10 mouse cellular contexts compared by ENCODE assay signal in genomic region chr15:99000535-99001283, GRCm38 (mm10). TPM values are rescaled to one million over a fixed set of nuclear protein-coding genes. Genes with fewer than 3 reads are reported as not detected.
DNase-seq lines count a peak whose midpoint lies in the region; ATAC-seq and TF ChIP-seq lines count a peak whose summit lies in the region.
"Had no signal": no experiment of that assay in that cellular context is flagged by ENCODE, and none has a peak within 500 bp of the region (broad histone marks: within the 10 kb centered on the region; RNA-seq: fewer than 3 reads in every experiment).

No protein-coding gene starts in this region.

- DNase-seq in cerebellum, adult 2 months, result peak; percentile 38 to 42
- DNase-seq in cerebellum, adult 11-12 months, result no peak
- DNase-seq in embryo, embryonic 10.5 days (ENCODE audit: low spot score), result peak; percentile 91
- peak; percentile 75 for DNase-seq in heart, postnatal 0 days (ENCODE audit: low spot score)
- peak; percentile 73 to 82 for DNase-seq in kidney, postnatal 36 days

- H3K4me1 ChIP-seq in cerebellum, adult 2 months (ENCODE audit: control insufficient read depth, insufficient read depth, low read length), result no peaks in the 10 kb centered on the region; the same call in 1 of the 2 replicates
- H3K4me1 ChIP-seq in ES-Bruce4 (ENCODE audit: control insufficient read depth, insufficient read depth, low read length), result peaks cover 9% of the 10 kb centered on the region
- peaks cover 26% of the 10 kb centered on the region for H3K4me1 ChIP-seq in heart, postnatal 0 days (ENCODE audit: control insufficient read depth, insufficient read depth)
- peaks cover 14% of the 10 kb centered on the region for H3K4me1 ChIP-seq in stomach, embryonic 16.5 days (ENCODE audit: control insufficient read depth, insufficient read depth, low read length)

- peak overlapping the region; percentile 59 for H3K4me2 ChIP-seq in heart, postnatal 0 days (ENCODE audit: low read depth, low read length)
- H3K4me2 ChIP-seq in stomach, embryonic 16.5 days (ENCODE audit: low read depth, low read length), result peak overlapping the region; percentile 61; the same call in 1 of the 2 replicates

- ATAC-seq in heart, postnatal 0 days (ENCODE audit: insufficient read depth, low read depth), result peak; percentile 19; the same call in 1 of the 2 replicates
- ATAC-seq in megakaryocyte, adult 5-6 weeks (ENCODE audit: poor library complexity, severe bottlenecking), result peak; percentile 62
- ATAC-seq in stomach, embryonic 16.5 days (ENCODE audit: insufficient read depth, low FRiP score), result no peak

- H3K27ac ChIP-seq in cerebellum, adult 2 months (ENCODE audit: insufficient read depth, low read length), result no peak overlapping the region
- H3K27ac ChIP-seq in ES-Bruce4 (ENCODE audit: insufficient read depth, low read length), result peak overlapping the region; percentile 14
- H3K27ac ChIP-seq in heart, postnatal 0 days (ENCODE audit: low read depth), result peak overlapping the region; percentile 69
- 0 out of 2 replicates have a peak overlapping the region, but pooled peaks have one; percentile 33 for H3K27ac ChIP-seq in stomach, embryonic 16.5 days (ENCODE audit: low read length)

- 29% methylated on average over 14 of the region's 14 CpGs for WGBS in cerebellum, adult 2 months
- 27% methylated on average over 14 of the region's 14 CpGs for WGBS in heart, postnatal 0 days
- 35% methylated on average over 14 of the region's 14 CpGs for WGBS in stomach, embryonic 16.5 days

- TF ChIP-seq EP300 in ES-Bruce4 (IDR thresholded peaks at IDR 0.05; ENCODE audit: insufficient read depth, low read depth, low read length), result no peak
- no peak for TF ChIP-seq EP300 in heart, postnatal 0 days (IDR thresholded peaks at IDR 0.05; ENCODE audit: low read depth)

- H3K27me3 ChIP-seq in cerebellum, adult 2 months (ENCODE audit: control insufficient read depth, insufficient read depth, low read length), result no peaks in the 10 kb centered on the region
- no peaks in the 10 kb centered on the region for H3K27me3 ChIP-seq in ES-Bruce4 (ENCODE audit: control insufficient read depth, insufficient read depth, low read length, poor library complexity, severe bottlenecking)
- H3K27me3 ChIP-seq in heart, postnatal 0 days (ENCODE audit: control insufficient read depth, insufficient read depth, low read length), result no peaks in the 10 kb centered on the region
- H3K27me3 ChIP-seq in stomach, embryonic 16.5 days (ENCODE audit: control insufficient read depth, insufficient read depth, low read length), result no peaks in the 10 kb centered on the region

- no peaks in the 10 kb centered on the region for H3K9me3 ChIP-seq in ES-Bruce4 (replicated peaks; ENCODE audit: control insufficient read depth, insufficient read depth, low read length, poor library complexity, severe bottlenecking)
- peaks cover 4% of the 10 kb centered on the region; the same call in 1 of the 2 replicates for H3K9me3 ChIP-seq in heart, postnatal 0 days (replicated peaks; ENCODE audit: control insufficient read depth, low read length)
- H3K9me3 ChIP-seq in stomach, embryonic 16.5 days (replicated peaks; ENCODE audit: control insufficient read depth, low read length), result no peaks in the 10 kb centered on the region
- H3K9me3 ChIP-seq: G1E had no signal

- no peak overlapping the region for H3K4me3 ChIP-seq in cerebellum, adult 2 months (replicated peaks; ENCODE audit: insufficient read depth, low read depth, low read length)
- H3K4me3 ChIP-seq in ES-Bruce4 (ENCODE audit: low read depth, low read length), result no peak overlapping the region
- no peak overlapping the region; the same call in 1 of the 2 replicates for H3K4me3 ChIP-seq in heart, postnatal 0 days (ENCODE audit: low read depth, low read length)
- no peak overlapping the region for H3K4me3 ChIP-seq in stomach, embryonic 16.5 days (replicated peaks; ENCODE audit: low read length)

- H3K9ac ChIP-seq in ES-Bruce4 (ENCODE audit: low read depth, poor library complexity, severe bottlenecking), result peak overlapping the region; percentile 9
- no peak overlapping the region; the same call in 1 of the 2 replicates for H3K9ac ChIP-seq in heart, postnatal 0 days (replicated peaks; ENCODE audit: low read depth, low read length)
- H3K9ac ChIP-seq in stomach, embryonic 16.5 days (ENCODE audit: low read length), result peak overlapping the region; percentile 62; the same call in 1 of the 2 replicates

- H3K36me3 ChIP-seq in ES-Bruce4 (ENCODE audit: control insufficient read depth, insufficient read depth, low read length, poor library complexity, severe bottlenecking), result no peaks in the 10 kb centered on the region
- H3K36me3 ChIP-seq in heart, postnatal 0 days (replicated peaks; ENCODE audit: control insufficient read depth, insufficient read depth, low read length), result no peaks in the 10 kb centered on the region
- H3K36me3 ChIP-seq in stomach, embryonic 16.5 days (ENCODE audit: control insufficient read depth, insufficient read depth, low read length), result no peaks in the 10 kb centered on the region
- H3K36me3 ChIP-seq: G1E had no signal

- TF ChIP-seq CTCF in cerebellum, adult 2 months (IDR thresholded peaks at IDR 0.05; ENCODE audit: borderline replicate concordance, insufficient read depth, low read depth, low read length), result peak; percentile 28; the same call in 1 of the 2 replicates
- no peak for TF ChIP-seq CTCF in ES-Bruce4 (IDR thresholded peaks at IDR 0.05; ENCODE audit: low read depth, low read length)
- peak; percentile 58 for TF ChIP-seq CTCF in heart, postnatal 0 days (IDR thresholded peaks at IDR 0.05; ENCODE audit: low read depth)

- no peak for TF ChIP-seq POLR2A in cerebellum, adult 2 months (IDR thresholded peaks at IDR 0.05; ENCODE audit: borderline replicate concordance, insufficient read depth, low read length)
- TF ChIP-seq POLR2A in ES-Bruce4 (IDR thresholded peaks at IDR 0.05; ENCODE audit: insufficient read depth, low read length), result no peak

RNA-seq across cellular contexts. Expression of gene Tuba1c, which starts 29.0 kb away (rescaled TPM):
- 6.4 and 9.0 TPM in 2 replicates for polyA plus RNA-seq in cerebellum, adult 2 months (2012; rRNA removed)
- 407 and 426 TPM in 2 replicates for polyA plus RNA-seq in ES-Bruce4 (2011; ENCODE audit: insufficient read depth, insufficient read length, low read depth, missing spikeins)
- total RNA-seq in heart, postnatal 0 days (2014; rRNA removed; ENCODE audit: low replicate concordance), result 309 and 399 TPM in 2 replicates
- 73.8 and 97.1 TPM in 2 replicates for polyA plus RNA-seq in heart, postnatal 0 days (2015; fragmentation: Nextera tagmentation; extraction: Ambion mirVana)
- 232 and 270 TPM in 2 replicates for total RNA-seq in megakaryocyte, adult 5-6 weeks (2015)
- 124 and 128 TPM in 2 replicates for total RNA-seq in megakaryocyte, adult 5-6 weeks (2017)
- 196 and 209 TPM in 2 replicates for polyA plus RNA-seq in stomach, embryonic 16.5 days (2015; fragmentation: Nextera tagmentation; extraction: Ambion mirVana)

RNA-seq across cellular contexts. Expression of gene Tuba1a, which starts 47.2 kb away (rescaled TPM):
- polyA plus RNA-seq in cerebellum, adult 2 months (2012; rRNA removed), result 1,294 and 1,344 TPM in 2 replicates
- polyA plus RNA-seq in ES-Bruce4 (2011; ENCODE audit: insufficient read depth, insufficient read length, low read depth, missing spikeins), result 700 and 767 TPM in 2 replicates
- total RNA-seq in heart, postnatal 0 days (2014; rRNA removed; ENCODE audit: low replicate concordance), result 1,016 and 1,136 TPM in 2 replicates
- 404 and 408 TPM in 2 replicates for polyA plus RNA-seq in heart, postnatal 0 days (2015; fragmentation: Nextera tagmentation; extraction: Ambion mirVana)
- total RNA-seq in megakaryocyte, adult 5-6 weeks (2015), result 118 and 120 TPM in 2 replicates
- 64.2 and 66.5 TPM in 2 replicates for total RNA-seq in megakaryocyte, adult 5-6 weeks (2017)
- polyA plus RNA-seq in stomach, embryonic 16.5 days (2015; fragmentation: Nextera tagmentation; extraction: Ambion mirVana), result 1,001 and 1,036 TPM in 2 replicates

RNA-seq across cellular contexts. Expression of gene Gm49450, which starts 47.4 kb away (rescaled TPM):
- polyA plus RNA-seq in cerebellum, adult 2 months (2012; rRNA removed), result 0.75 and 2.6 TPM in 2 replicates
- polyA plus RNA-seq in ES-Bruce4 (2011; ENCODE audit: insufficient read depth, insufficient read length, low read depth, missing spikeins), result not detected in 2 replicates
- 78.3 and 158 TPM in 2 replicates for total RNA-seq in heart, postnatal 0 days (2014; rRNA removed; ENCODE audit: low replicate concordance)
- not detected in 2 replicates for polyA plus RNA-seq in heart, postnatal 0 days (2015; fragmentation: Nextera tagmentation; extraction: Ambion mirVana)
- 0.25 and 0.64 TPM in 2 replicates for total RNA-seq in megakaryocyte, adult 5-6 weeks (2015)
- not detected in 2 replicates for total RNA-seq in megakaryocyte, adult 5-6 weeks (2017)
- polyA plus RNA-seq in stomach, embryonic 16.5 days (2015; fragmentation: Nextera tagmentation; extraction: Ambion mirVana), result not detected in 2 replicates
- total RNA-seq: G1E; layer of hippocampus, adult 18-20 months had no signal
- polyA plus RNA-seq: G1E had no signal

RNA-seq across cellular contexts. Expression of gene Prph, which starts 54.3 kb away (rescaled TPM):
- polyA plus RNA-seq in cerebellum, adult 2 months (2012; rRNA removed), result 25.7 and 37.7 TPM in 2 replicates
- polyA plus RNA-seq in ES-Bruce4 (2011; ENCODE audit: insufficient read depth, insufficient read length, low read depth, missing spikeins), result 8.0 and 11.5 TPM in 2 replicates
- total RNA-seq in heart, postnatal 0 days (2014; rRNA removed; ENCODE audit: low replicate concordance), result 2.0 TPM in 1 of 2 replicates, not detected in the other
- polyA plus RNA-seq in heart, postnatal 0 days (2015; fragmentation: Nextera tagmentation; extraction: Ambion mirVana), result 0.07 and 0.84 TPM in 2 replicates
- not detected in 2 replicates for total RNA-seq in megakaryocyte, adult 5-6 weeks (2015)
- not detected in 2 replicates for total RNA-seq in megakaryocyte, adult 5-6 weeks (2017)
- 24.4 and 25.4 TPM in 2 replicates for polyA plus RNA-seq in stomach, embryonic 16.5 days (2015; fragmentation: Nextera tagmentation; extraction: Ambion mirVana)
- total RNA-seq: G1E had no signal
- polyA plus RNA-seq: G1E had no signal
